Mouse (Mus musculus) thymus, adult 2 months (tissue): Measurements from ENCODE around the gene Cfap97d2. TPM values are rescaled to one million over a fixed set of nuclear protein-coding genes. Genes with fewer than 3 reads are reported as not detected.

Experiments used
- DNase-seq: peaks from one replicate; pipeline ENCODE4 v3.0.0; 2021
- H3K27ac ChIP-seq: fragments of 200-500 bp; 2 replicates; pipeline ENCODE4 v1.5.1; 2012; ENCODE audit warnings: low read length, control low read depth; ENCODE audit not compliant: control insufficient read depth, insufficient read depth
- H3K27me3 ChIP-seq: fragments of 200-500 bp; 2 replicates; pipeline ENCODE4 v1.6.1; 2012; ENCODE audit warnings: mild to moderate bottlenecking, low read length, moderate library complexity, mixed read lengths; ENCODE audit not compliant: control insufficient read depth, insufficient read depth
- H3K36me3 ChIP-seq: fragments of 200-500 bp; 2 replicates; pipeline ENCODE4 v1.6.1; 2012; ENCODE audit warnings: mild to moderate bottlenecking, low read length, moderate library complexity; ENCODE audit not compliant: control insufficient read depth, insufficient read depth
- H3K4me1 ChIP-seq: fragments of 200-500 bp; replicated peaks from 2 replicates; pipeline ENCODE4 v1.6.1; 2012; ENCODE audit warnings: low read length; ENCODE audit not compliant: control insufficient read depth, insufficient read depth
- H3K4me3 ChIP-seq: fragments of 200-500 bp; 2 replicates; pipeline ENCODE4 v1.5.1; 2012; ENCODE audit warnings: mild to moderate bottlenecking, low read length, control low read depth, moderate library complexity; ENCODE audit not compliant: control insufficient read depth, insufficient read depth
- CTCF ChIP-seq: fragments of 200-500 bp; IDR thresholded peaks from 2 replicates; pipeline ENCODE4 v1.5.1; 2012; ENCODE audit warnings: mild to moderate bottlenecking, control low read depth, low read length, moderate library complexity, borderline replicate concordance; ENCODE audit not compliant: control insufficient read depth, poor library complexity, insufficient read depth; ENCODE audit errors: extremely low read depth
- POLR2A ChIP-seq: fragments of 200-500 bp; IDR thresholded peaks from 2 replicates; pipeline ENCODE4 v1.6.1; 2012; ENCODE audit warnings: mild to moderate bottlenecking, low read length, control low read depth, moderate library complexity; ENCODE audit not compliant: control insufficient read depth, poor library complexity, insufficient read depth; ENCODE audit errors: extremely low read depth
- WGBS: fragments of 180-500 bp; shearing (Covaris S2); methylation state at CpG from one replicate; pipeline ENCODE4 v1.1.7; 2018; 5-methylcytosine and 5-hydroxymethylcytosine counted together
- polyA plus RNA-seq: library from polyadenylated mRNA; depleted of rRNA; stranded (reverse); fragments of >200 nt; gene quantifications from 2 replicates; pipeline ENCODE4 v1.2.3, GENCODE M21; 2012

Gene Cfap97d2
- polyA plus RNA-seq, 1 experiment, result not detected

DNA sequence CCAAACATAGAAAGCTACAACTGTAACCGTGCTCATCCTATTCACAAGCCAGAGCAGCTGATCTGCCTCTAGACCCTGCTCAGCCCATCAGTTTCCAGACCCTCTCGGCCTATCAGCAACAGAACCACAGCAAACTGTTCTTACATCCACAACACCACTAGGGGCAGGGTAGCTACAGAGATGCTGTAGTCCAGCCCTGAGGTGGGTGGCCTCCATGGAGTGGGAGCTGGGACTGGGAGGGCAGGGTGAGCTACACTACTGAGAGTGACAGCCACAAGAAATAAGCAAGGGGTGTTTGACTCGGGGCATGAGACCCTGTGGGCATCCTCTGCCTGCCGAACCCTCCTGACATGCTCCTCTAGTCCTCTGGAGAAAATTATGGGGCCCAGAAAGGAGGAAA is 37.8 kb upstream of the Cfap97d2 start:
- Histone ChIP-seq H3K4me1 (no peaks in the 10 kb centered on the region; the same call in 1 of the 2 replicates), H3K27me3 (no peaks in the 10 kb centered on the region), H3K27ac (no peak overlapping the region; the same call in 1 of the 2 replicates), H3K36me3 (no peaks in the 10 kb centered on the region), H3K4me3 (no peak overlapping the region)
- no peak for DNase-seq
- 0 out of 2 replicates have a peak, but pooled peaks have one; percentile 17 for TF ChIP-seq CTCF
- no peak for TF ChIP-seq POLR2A
- 92% methylated on average over 4 of the region's 4 CpGs for WGBS

DNA sequence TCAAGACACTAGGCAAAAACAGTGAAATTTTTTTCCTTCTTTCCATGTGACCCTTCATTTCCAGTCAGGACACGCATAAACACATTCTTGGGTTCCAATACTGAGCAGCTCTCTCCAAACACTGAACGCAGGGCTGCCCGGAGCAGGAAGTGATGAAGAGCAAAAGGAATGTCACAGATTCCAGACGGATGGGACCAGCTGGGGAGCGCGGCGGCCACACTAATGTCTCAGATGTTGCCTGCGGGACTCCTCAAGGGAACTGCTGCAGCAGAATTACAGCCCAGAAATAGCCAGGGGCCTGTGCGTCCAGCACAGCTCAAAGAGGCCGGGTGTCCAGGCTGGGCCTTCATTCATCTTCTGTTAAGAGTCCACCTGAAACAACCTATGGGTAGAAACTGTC is 37.3 kb upstream of the Cfap97d2 start:
- 96% methylated on average over 10 of the region's 10 CpGs for WGBS
- Histone ChIP-seq H3K27me3 (no peaks in the 10 kb centered on the region), H3K27ac (no peak overlapping the region), H3K36me3 (no peaks in the 10 kb centered on the region), H3K4me3 (no peak overlapping the region), H3K4me1 (peaks cover 3% of the 10 kb centered on the region; the same call in 1 of the 2 replicates)
- TF ChIP-seq POLR2A (no peak), CTCF (no peak)
- DNase-seq, result no peak

DNA sequence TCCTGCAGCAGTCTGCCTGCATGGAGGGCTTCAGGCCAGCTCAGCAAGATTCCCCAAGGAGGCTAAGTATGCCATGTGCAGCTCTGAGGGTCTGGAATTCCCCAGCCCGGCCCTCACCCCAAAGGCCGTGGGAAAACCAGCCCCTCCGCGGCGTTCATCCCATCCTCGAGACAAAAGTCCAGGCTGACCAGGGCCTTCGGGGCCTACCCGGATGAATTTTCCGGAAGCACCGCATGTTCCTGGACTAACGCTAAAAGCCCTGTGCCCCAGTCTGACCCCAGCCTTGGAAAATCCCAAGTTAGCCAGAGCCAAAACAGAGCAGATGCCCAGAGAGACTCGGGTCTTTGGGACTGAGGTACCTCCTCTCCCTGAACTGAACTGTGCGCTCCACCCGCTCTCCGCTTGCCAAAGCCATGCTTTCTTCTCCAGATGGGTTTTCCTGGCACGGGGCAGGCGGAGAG is 35.6 kb upstream of the Cfap97d2 start:
- Histone ChIP-seq H3K27ac (no peak overlapping the region), H3K36me3 (no peaks in the 10 kb centered on the region), H3K27me3 (no peaks in the 10 kb centered on the region), H3K4me1 (peaks cover 17% of the 10 kb centered on the region), H3K4me3 (no peak overlapping the region)
- DNase-seq, result no peak
- WGBS, result 94% methylated on average over 17 of the region's 17 CpGs
- TF ChIP-seq CTCF (no peak), POLR2A (no peak)

DNA sequence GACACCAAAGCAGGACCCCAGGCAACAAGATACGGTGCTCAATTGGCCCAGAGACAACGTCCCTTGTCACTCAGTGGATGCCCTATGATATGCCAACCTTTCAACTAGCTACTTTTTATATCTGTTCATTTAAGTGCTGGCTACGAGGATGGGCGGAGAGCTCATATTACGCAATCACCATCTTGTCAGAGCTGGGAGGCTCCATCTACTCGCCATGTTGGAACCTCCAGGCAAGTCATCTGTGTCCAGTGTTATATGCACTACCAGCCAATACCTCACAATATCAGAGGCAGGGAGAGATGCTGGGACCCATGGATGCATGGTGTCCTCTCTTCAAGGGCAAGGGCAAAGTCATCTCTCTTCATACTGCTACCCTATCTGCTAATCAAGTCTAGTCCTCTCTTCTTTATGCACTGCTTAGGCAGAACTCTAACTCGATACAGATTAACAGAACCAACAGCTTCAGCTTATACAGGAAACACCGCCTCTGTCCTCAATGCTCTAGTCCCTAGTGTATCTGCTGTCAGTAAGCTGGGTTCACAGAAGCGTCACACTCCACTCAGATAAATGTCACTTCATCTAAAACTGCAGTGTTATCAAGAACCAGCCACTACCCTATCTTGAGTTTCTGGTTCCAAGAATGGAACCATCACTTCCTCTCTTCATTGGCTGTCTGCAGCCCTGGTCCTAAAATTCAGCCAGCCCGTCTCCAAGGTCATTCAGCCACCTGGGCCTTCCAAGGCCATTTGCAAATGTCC is 34.3 kb upstream of the Cfap97d2 start:
- no peak for DNase-seq
- Histone ChIP-seq H3K4me3 (no peak overlapping the region), H3K36me3 (no peaks in the 10 kb centered on the region), H3K27ac (no peak overlapping the region), H3K27me3 (no peaks in the 10 kb centered on the region), H3K4me1 (peaks cover 31% of the 10 kb centered on the region)
- TF ChIP-seq CTCF, result no peak
- TF ChIP-seq POLR2A, result no peak
- WGBS, result 90% methylated on average over 10 of the region's 10 CpGs

DNA sequence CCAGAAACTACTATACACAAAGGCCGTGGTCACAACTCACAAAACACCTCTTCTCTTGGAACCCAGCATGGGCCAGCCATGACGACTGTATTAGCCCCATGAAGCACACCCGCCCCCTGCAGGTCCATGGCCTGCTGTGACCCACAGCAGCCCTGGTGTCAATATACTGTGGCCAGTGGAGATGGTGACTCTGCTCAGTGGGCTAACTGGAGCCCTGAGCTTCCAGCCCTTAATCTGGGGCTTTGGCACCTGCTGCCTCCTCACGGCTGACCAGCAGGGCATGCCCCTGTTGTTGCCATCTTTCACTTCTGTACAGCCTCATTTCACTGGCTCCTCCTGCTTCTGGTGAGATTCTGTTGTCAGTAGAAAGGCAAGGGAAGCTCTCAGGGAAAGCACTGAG is 32.5 kb upstream of the Cfap97d2 start:
- Histone ChIP-seq H3K4me3 (no peak overlapping the region), H3K4me1 (peaks cover 41% of the 10 kb centered on the region)
- 88% methylated on average over 4 of the region's 4 CpGs for WGBS

DNA sequence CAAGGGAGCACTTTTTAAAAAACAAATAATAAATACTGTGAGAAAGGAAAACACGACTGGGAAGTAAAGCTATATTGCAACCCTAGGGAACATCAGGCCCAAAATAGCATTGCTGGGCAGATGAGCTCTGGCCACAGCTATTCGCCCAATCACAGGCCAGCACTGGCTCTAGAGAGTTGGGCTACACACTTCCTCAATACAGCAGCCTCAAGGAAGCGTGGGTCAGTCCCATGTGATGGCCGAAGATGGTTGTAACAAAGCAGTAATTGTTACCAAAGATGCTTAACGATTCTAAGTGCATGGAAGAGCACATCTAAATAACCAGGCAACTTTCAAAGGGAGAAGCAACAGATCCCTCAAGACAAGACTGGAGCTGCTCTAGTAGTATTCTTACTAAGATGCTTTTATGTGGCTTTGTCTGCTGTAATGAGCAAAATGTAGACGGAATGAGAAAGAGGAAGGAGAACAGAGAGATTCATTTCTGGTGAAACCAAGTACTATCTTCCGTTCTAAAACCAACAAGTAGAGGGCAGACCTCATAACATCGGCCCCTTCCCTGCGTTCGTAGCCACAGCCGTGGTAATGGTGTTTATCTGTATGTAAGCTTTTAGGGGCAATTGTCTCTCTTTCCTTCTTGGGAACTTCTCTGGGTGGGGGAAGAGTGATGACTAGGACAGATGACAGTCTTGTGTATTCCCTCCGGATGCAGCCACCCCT is 31.2 kb upstream of the Cfap97d2 start:
- DNase-seq, result no peak
- Histone ChIP-seq H3K4me1 (peaks cover 45% of the 10 kb centered on the region), H3K36me3 (no peaks in the 10 kb centered on the region), H3K27ac (peak overlapping the region; percentile 61), H3K4me3 (no peak overlapping the region; the same call in 1 of the 2 replicates), H3K27me3 (no peaks in the 10 kb centered on the region)
- TF ChIP-seq POLR2A (no peak), CTCF (no peak)
- WGBS, result 6% methylated on average over 12 of the region's 12 CpGs

More for the DNA sequence above, 32.5 kb upstream of the Cfap97d2 start:
- DNase-seq, result no peak
- H3K27ac ChIP-seq, result peak overlapping the region; percentile 35; the same call in 1 of the 2 replicates
- H3K36me3 ChIP-seq, result no peaks in the 10 kb centered on the region
- H3K27me3 ChIP-seq, result no peaks in the 10 kb centered on the region
- TF ChIP-seq CTCF, result no peak
- TF ChIP-seq POLR2A, result no peak
